Mouse (Mus musculus): ENCODE results near the gene Cmya5.
"Not testable (repeated sequence)": the region's sequence is repeated elsewhere in the genome, so short reads cannot be mapped to it uniquely, and the experiment has no call there.

Cmya5 gene

GRCm38 (mm10) chr13:93144336-93145167 is at the start of gene Cmya5:
TSS of gene Cmya5 (minus strand) at chr13:93144724.
- DNase-seq, result peak; percentile 87

GRCm38 (mm10) chr13:93192646-93193026 is 48.1 kb upstream of the Cmya5 start:
- no peak for DNase-seq

DNA sequence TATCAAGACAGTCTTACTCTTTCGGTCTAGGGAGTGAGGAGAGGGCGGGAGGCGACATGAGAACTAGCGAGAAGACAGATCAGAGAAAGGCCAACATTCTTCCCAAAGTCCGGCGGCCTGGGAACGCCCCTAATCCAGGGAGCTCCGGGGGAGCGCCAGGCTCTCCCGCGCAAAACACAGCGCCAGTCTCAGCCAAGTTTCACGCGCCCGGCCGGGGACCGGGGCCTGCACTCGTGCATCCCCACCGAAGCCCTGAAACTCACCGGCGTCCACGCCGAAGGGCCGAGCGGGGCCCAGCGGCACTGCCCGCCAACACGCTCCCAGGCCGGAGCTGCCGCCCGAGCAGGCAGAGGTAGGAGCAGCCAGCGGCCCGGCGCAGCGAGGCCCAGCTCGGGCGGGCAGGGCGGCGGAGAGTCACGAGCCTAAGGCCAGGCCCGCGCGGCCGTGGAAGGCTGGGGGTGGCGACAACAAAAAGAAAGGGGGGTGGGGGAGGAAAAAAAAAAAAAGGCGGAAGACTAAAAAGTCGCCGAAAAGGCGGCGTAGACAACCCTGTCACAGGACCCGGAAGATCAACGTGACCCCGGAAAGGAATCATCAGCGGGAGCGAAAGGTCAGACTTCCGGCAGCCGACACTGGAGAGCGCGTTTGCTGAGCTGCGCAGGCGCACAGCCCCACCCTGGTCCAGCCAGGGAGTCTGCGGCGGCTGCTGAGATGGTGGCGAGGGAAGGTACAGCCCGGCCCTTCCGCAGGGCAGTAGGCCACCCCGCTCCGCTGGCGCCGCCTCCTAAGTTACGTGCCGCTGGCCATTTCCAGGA is 47.5 kb upstream of the Cmya5 start, which contains the start of gene Tent2:
Gene Tent2 (minus strand): TSS at position 555 of the 815 bp plus-strand sequence.
- peak; percentile 96 for DNase-seq

- DNase-seq, result no peak
Measured at GRCm38 (mm10) chr13:93189416-93189815, 44.9 kb upstream of the Cmya5 start.

GRCm38 (mm10) chr13:93188738-93189137 is 44.2 kb upstream of the Cmya5 start:
- DNase-seq, result no peak

DNA sequence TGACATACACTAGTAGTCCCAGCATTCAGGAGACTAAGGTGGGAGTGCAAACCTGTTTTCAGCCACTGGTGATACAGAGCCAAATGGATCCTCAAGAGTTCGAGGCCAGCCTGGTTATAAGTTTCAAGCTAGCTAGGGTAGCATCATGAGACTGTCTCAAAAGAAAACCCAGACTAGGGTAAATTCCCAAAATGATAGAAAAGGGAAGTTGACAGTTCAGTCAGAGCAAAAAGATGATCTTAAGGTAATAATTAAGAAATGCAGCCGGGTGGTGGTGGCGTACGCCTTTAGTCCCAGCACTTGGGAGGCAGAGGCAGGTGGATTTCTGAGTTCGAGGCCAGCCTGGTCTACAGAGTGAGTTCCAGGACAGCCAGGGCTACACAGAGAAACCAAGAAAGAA is 43.3 kb upstream of the Cmya5 start:
- DNase-seq, result not testable (repeated sequence)

DNA sequence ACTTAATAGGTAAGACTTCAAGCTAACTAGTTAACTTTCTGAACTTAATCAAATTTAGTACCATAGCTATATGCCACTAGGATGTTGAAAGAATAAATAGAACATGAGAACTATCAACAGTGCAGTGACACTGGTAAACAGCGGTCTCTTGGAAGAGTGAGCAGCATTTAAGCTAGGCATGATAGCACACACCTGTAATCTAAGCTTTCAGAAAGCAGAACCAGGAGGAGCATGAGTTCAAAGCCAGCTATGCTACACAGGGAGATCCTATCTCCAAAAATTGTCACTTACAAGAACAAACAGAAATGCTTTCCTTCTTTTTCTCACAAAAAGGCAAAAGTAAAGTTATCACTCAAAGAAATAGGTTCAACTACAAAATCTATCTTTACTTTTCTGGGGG is 35.8 kb upstream of the Cmya5 start:
- no peak for DNase-seq

DNA sequence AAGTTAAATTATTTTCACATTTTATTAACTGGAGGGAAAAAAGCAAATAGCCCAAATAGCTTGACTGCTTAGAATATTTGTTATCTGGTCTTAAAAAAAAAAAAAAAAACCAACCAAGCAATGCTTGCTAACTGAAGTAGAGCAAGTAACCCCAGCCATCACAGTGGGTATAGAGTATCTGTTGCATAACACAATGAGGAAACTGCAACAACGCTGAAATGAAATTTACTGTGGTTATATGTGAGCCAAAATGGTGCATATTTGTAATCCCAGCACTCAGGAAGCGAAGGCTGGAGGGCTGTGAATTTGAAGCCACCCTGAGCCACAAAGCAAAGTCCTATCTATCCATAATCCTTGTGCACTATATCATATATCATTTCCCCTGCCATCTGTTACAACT is 35.0 kb upstream of the Cmya5 start:
- DNase-seq, result no peak

- no peak for DNase-seq
Measured at GRCm38 (mm10) chr13:93177571-93177970, 33.0 kb upstream of the Cmya5 start.

- DNase-seq, result no peak
Measured at GRCm38 (mm10) chr13:93163303-93163702, 18.8 kb upstream of the Cmya5 start.

DNA sequence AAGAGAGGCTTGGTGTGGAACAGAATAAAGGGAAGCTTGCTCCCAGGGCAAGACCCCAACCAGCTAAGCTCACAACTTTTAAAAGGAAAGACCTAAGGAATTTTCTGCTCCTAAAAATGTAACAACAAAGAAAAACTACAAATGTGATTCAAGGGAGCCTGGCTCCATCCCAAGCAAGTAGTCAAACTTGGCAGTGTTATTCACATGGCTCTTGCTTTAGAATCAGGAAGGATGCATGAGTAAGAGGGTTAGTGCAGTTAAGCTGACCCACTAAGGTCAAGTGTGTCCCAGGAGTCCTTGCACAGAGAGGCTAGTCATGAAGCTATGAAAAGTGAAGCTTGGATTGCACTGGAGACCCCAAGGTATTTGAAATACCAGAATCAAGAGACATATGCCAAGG is 17.9 kb upstream of the Cmya5 start:
- no peak for DNase-seq

GRCm38 (mm10) chr13:93158261-93158660 is 13.7 kb upstream of the Cmya5 start:
- no peak for DNase-seq

- DNase-seq, result no peak
Measured at GRCm38 (mm10) chr13:93153280-93153679, 8.8 kb upstream of the Cmya5 start.

- DNase-seq, result no peak
Measured at GRCm38 (mm10) chr13:93143819-93144283, 673 bp downstream of the Cmya5 start.

- no peak for DNase-seq
Measured at GRCm38 (mm10) chr13:93141184-93141583, 3.3 kb downstream of the Cmya5 start.

DNA sequence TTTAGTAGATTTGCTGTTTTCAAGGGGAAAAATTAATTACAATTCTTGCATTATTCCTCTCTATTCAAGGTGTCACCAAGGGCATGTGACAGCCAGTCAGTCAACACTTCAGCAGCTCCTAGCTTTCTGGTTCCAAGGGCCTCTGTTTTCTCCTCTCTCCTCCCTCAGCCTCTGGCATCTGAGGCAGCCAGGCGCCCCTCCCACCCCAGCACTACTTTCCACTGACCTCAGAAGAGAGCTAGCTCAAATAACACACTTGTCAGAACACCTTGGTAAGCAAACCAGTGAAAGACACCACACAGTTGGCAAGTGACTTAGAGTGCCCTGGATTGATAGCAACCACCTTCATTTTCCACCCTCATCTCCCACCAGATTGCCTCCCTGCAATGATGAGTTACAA is 6.5 kb downstream of the Cmya5 start:
- no peak for DNase-seq

DNA sequence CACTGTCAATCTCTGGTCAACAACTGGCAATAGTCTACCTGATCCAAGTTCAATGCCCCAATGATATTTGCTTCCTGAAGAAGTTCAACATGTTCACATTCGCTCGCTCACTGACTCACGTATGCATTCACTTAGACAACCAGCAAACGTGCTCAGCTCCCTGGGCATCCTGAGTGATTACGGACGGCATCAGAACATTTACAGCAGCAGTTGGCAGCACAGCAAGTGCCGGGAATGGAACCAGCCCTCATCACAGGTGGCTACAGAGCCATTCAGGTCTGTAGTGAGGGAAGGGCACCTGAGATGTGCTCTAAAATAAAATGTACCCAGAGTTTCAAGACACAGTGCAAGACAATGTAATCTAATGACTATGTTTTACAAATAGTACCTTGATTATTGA is 7.4 kb downstream of the Cmya5 start:
- no peak for DNase-seq

GRCm38 (mm10) chr13:93136251-93136650 is 8.3 kb downstream of the Cmya5 start:
- DNase-seq, result no peak

DNA sequence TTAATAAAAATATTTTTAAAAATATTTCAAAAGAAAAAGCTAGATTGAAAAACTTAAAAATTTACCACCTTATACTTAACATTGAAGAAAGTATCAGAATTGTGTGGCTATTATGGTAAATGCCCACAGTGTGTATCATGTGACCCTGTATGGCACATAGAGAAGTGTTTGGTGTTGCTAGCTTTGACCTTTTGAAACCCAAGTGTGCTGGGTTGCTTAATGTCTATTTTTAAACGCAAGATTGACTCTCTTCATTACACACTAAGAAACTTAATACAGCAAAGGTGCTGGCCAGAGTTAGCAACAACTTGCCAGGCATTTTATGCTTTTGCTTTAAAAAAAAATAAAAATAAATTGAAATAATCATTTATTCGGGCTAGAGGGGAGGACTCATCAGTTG is 9.0 kb downstream of the Cmya5 start:
- DNase-seq, result no peak

GRCm38 (mm10) chr13:93130674-93131073 is 13.8 kb downstream of the Cmya5 start:
- DNase-seq, result no peak

DNA sequence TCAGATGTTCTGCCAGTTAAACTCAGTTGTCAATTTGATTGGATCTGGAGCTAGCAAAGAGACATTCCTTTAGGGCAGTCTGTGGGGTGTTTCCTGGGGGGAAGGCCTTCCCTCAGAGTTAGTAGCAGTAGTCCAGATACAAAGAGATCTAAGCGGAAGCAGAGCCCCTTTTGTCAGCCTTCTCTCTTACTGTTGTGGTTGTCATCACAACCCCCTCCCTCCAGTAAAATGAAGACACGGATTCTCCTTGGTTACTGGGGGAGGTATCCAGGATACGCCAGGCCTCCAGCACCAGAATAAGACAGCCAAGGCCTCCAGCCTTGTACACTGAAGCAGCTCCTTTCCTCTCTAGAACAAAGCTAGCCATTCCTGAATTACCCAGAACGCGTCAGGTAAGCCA is 15.6 kb downstream of the Cmya5 start:
- no peak for DNase-seq

DNA sequence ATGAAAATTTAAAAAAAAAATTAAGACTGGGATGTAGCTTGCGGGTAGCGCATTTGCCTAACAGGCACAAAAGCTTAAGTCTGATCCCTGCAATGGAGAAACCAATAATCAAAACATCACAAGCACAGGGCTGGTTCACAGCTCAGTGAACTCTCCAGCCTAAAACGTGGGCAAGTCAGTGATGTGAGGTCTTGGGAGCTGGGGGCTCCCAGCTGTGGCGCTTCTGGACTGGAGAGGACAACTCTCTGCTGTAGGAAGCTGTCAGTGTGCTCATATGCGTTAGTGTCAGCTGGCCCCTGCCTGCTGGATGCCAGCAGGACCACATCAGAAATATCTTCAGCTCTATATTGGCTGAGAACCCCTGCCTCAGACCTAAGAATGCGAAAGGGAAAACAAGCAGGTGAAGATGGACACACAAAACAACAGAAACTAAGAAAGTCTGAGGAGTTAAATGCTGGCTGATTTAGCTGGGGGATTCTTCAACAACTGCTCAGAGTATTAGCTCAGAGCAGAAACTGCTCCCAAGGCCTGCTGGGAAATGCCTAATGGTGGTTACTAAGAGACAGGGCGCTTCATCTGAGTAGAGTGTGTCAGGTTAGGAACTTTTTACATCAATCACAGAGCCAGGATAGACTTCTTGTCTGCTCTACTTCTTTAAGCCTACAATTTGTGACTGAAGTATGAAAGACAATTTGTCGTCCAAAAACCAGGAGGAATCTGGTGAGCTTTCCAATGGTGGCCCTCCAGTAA is 16.2 kb downstream of the Cmya5 start:
- no peak for DNase-seq

GRCm38 (mm10) chr13:93122321-93122720 is 22.2 kb downstream of the Cmya5 start:
- DNase-seq, result no peak

Data from layer of hippocampus, adult 9-11 months (tissue).